Mouse (Mus musculus): ENCODE results near the gene Dchs1. TPM values are rescaled to one million over a fixed set of nuclear protein-coding genes. Genes with fewer than 3 reads are reported as not detected.

Gene Dchs1
- polyA plus RNA-seq, 1 experiment from 2014 or later, result 5.6 TPM

DNA sequence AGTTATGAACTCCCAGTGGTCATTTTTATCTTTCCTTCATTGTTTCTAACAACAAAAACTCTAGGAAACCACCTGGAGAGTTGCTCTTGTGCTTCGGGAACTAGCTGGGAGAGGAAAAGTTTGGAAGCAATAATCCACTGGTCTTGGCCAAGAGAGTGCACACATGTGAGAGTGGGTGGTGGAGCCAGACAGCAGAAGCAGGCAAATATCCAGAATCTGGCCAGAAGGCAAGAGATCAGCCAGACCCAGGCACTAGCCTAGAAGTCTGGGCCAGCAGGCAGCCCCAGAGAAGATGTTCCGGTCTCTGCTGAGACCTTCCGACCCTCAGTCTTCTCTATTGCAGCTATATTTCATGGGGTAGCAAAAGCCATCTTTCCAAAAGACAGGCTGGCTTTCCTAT lies 17.5 kb downstream of the Dchs1 start:
- Histone ChIP-seq H3K36me3 (ENCODE audit: insufficient read depth, low read length) (peaks cover 13% of the 10 kb centered on the region; the same call in 1 of the 2 replicates), H3K4me1 (replicated peaks; ENCODE audit: insufficient read depth, low read length) (peaks cover 20% of the 10 kb centered on the region), H3K4me2 (ENCODE audit: low read length) (no peak overlapping the region), H3K27ac (no peak overlapping the region), H3K9me3 (replicated peaks; ENCODE audit: low read length) (no peaks in the 10 kb centered on the region), H3K9ac (ENCODE audit: low read depth, low read length) (no peak overlapping the region), H3K27me3 (ENCODE audit: insufficient read depth, low read length) (no peaks in the 10 kb centered on the region), H3K4me3 (replicated peaks; ENCODE audit: low read depth, low read length) (no peak overlapping the region)
- TF ChIP-seq CTCF (IDR thresholded peaks at IDR 0.05; ENCODE audit: low read depth), result no peak
- no peak for DNase-seq (ENCODE audit: low spot score)
- 62% methylated on average over 3 of the region's 3 CpGs for WGBS
- no peak for ATAC-seq (replicated peaks; ENCODE audit: low FRiP score, low read depth)

- Histone ChIP-seq H3K4me1 (replicated peaks; ENCODE audit: insufficient read depth, low read length) (0 out of 2 replicates have a peak, but pooled peaks cover 6% of the 10 kb centered on the region), H3K27ac (peak overlapping the region; percentile 58; the same call in 1 of the 2 replicates), H3K36me3 (ENCODE audit: insufficient read depth, low read length) (peaks cover 30% of the 10 kb centered on the region), H3K27me3 (ENCODE audit: insufficient read depth, low read length) (no peaks in the 10 kb centered on the region), H3K9me3 (replicated peaks; ENCODE audit: low read length) (no peaks in the 10 kb centered on the region), H3K4me3 (replicated peaks; ENCODE audit: low read depth, low read length) (no peak overlapping the region), H3K4me2 (ENCODE audit: low read length) (no peak overlapping the region), H3K9ac (ENCODE audit: low read depth, low read length) (no peak overlapping the region)
- DNase-seq (ENCODE audit: low spot score) (peak; percentile 64), ATAC-seq (replicated peaks; ENCODE audit: low FRiP score, low read depth) (no peak)
- no peak for TF ChIP-seq CTCF (IDR thresholded peaks at IDR 0.05; ENCODE audit: low read depth)
- WGBS, result 18% methylated on average over 6 of the region's 6 CpGs
Measured at GRCm38 (mm10) chr7:105767729-105768165, 19.7 kb downstream of the Dchs1 start.

DNA sequence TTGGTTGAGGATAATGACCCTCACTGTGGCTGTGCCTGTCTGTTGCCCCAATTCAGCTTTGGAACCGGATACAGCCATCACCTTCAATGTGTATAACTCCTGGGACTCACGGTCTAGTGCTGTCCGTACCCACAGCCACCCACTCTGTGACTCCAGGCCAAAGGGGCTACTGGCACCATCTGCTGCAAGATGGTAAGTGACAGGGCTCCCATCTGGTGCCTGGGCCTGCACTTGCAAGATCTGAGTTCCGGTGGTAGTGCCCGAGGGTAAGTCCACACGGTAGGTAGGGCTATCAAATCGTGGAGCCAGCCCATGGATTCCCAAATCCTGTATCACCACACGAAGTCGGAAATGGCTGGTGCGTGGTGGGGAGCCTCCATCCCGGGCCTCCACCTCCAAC lies 23.1 kb downstream of the Dchs1 start:
- H3K4me3 ChIP-seq (replicated peaks; ENCODE audit: low read depth, low read length), result no peak overlapping the region
- no peak for ATAC-seq (replicated peaks; ENCODE audit: low FRiP score, low read depth)
- no peak overlapping the region for H3K4me2 ChIP-seq (ENCODE audit: low read length)
- peaks cover 27% of the 10 kb centered on the region for H3K36me3 ChIP-seq (ENCODE audit: insufficient read depth, low read length)
- TF ChIP-seq CTCF (IDR thresholded peaks at IDR 0.05; ENCODE audit: low read depth), result no peak
- 92% methylated on average over 11 of the region's 11 CpGs for WGBS
- 0 out of 2 replicates have a peak, but pooled peaks cover 6% of the 10 kb centered on the region for H3K4me1 ChIP-seq (replicated peaks; ENCODE audit: insufficient read depth, low read length)
- DNase-seq (ENCODE audit: low spot score), result no peak
- H3K27ac ChIP-seq, result no peak overlapping the region
- H3K9me3 ChIP-seq (replicated peaks; ENCODE audit: low read length), result no peaks in the 10 kb centered on the region
- no peak overlapping the region for H3K9ac ChIP-seq (ENCODE audit: low read depth, low read length)
- no peaks in the 10 kb centered on the region for H3K27me3 ChIP-seq (ENCODE audit: insufficient read depth, low read length)

- H3K27ac ChIP-seq, result no peak overlapping the region
- no peaks in the 10 kb centered on the region for H3K9me3 ChIP-seq (replicated peaks; ENCODE audit: low read length)
- TF ChIP-seq CTCF (IDR thresholded peaks at IDR 0.05; ENCODE audit: low read depth), result no peak
- H3K4me3 ChIP-seq (replicated peaks; ENCODE audit: low read depth, low read length), result no peak overlapping the region
- ATAC-seq (replicated peaks; ENCODE audit: low FRiP score, low read depth), result no peak
- no peaks in the 10 kb centered on the region for H3K27me3 ChIP-seq (ENCODE audit: insufficient read depth, low read length)
- peaks cover 31% of the 10 kb centered on the region for H3K36me3 ChIP-seq (ENCODE audit: insufficient read depth, low read length)
- no peak overlapping the region for H3K9ac ChIP-seq (ENCODE audit: low read depth, low read length)
- H3K4me1 ChIP-seq (replicated peaks; ENCODE audit: insufficient read depth, low read length), result 0 out of 2 replicates have a peak, but pooled peaks cover 3% of the 10 kb centered on the region
- H3K4me2 ChIP-seq (ENCODE audit: low read length), result peak overlapping the region; percentile 27
- no peak for DNase-seq (ENCODE audit: low spot score)
- WGBS, result 61% methylated on average over 55 of the region's 55 CpGs
Measured at GRCm38 (mm10) chr7:105762517-105763270, 24.8 kb downstream of the Dchs1 start.

GRCm38 (mm10) chr7:105761813-105762484 lies 25.5 kb downstream of the Dchs1 start:
- Histone ChIP-seq H3K4me2 (ENCODE audit: low read length) (peak overlapping the region; percentile 27), H3K9ac (ENCODE audit: low read depth, low read length) (no peak overlapping the region), H3K4me1 (replicated peaks; ENCODE audit: insufficient read depth, low read length) (no peaks in the 10 kb centered on the region), H3K9me3 (replicated peaks; ENCODE audit: low read length) (no peaks in the 10 kb centered on the region), H3K36me3 (ENCODE audit: insufficient read depth, low read length) (peaks cover 31% of the 10 kb centered on the region), H3K27me3 (ENCODE audit: insufficient read depth, low read length) (no peaks in the 10 kb centered on the region), H3K27ac (no peak overlapping the region), H3K4me3 (replicated peaks; ENCODE audit: low read depth, low read length) (no peak overlapping the region)
- TF ChIP-seq CTCF (IDR thresholded peaks at IDR 0.05; ENCODE audit: low read depth), result no peak
- ATAC-seq (replicated peaks; ENCODE audit: low FRiP score, low read depth) (0 out of 2 replicates have a peak, but pooled peaks have one; percentile 16), DNase-seq (ENCODE audit: low spot score) (no peak)
- 50% methylated on average over 51 of the region's 51 CpGs for WGBS

- Histone ChIP-seq H3K4me3 (replicated peaks; ENCODE audit: low read depth, low read length) (no peak overlapping the region), H3K27me3 (ENCODE audit: insufficient read depth, low read length) (no peaks in the 10 kb centered on the region), H3K27ac (no peak overlapping the region), H3K9ac (ENCODE audit: low read depth, low read length) (no peak overlapping the region), H3K9me3 (replicated peaks; ENCODE audit: low read length) (no peaks in the 10 kb centered on the region), H3K4me2 (ENCODE audit: low read length) (no peak overlapping the region), H3K36me3 (ENCODE audit: insufficient read depth, low read length) (peaks cover 11% of the 10 kb centered on the region; the same call in 1 of the 2 replicates), H3K4me1 (replicated peaks; ENCODE audit: insufficient read depth, low read length) (peaks cover 3% of the 10 kb centered on the region; the same call in 1 of the 2 replicates)
- ATAC-seq (replicated peaks; ENCODE audit: low FRiP score, low read depth) (no peak), DNase-seq (ENCODE audit: low spot score) (no peak)
- 93% methylated on average over 10 of the region's 10 CpGs for WGBS
- no peak for TF ChIP-seq CTCF (IDR thresholded peaks at IDR 0.05; ENCODE audit: low read depth)
Measured at GRCm38 (mm10) chr7:105753281-105753680, 34.2 kb downstream of the Dchs1 start.
